Mouse (Mus musculus) ES-Bruce4 (cell line): Measurements from ENCODE around the gene Casp4.

Experiments
- CTCF ChIP-seq: IDR thresholded peaks from one replicate; pipeline ENCODE4 v1.8.1; 2011; ENCODE audit warnings: low read depth, low read length
- EP300 ChIP-seq: IDR thresholded peaks from 2 replicates; pipeline ENCODE4 v1.6.1; 2011; ENCODE audit warnings: low read depth, low read length; ENCODE audit not compliant: insufficient read depth
- POLR2A ChIP-seq: IDR thresholded peaks from one replicate; pipeline ENCODE4 v1.8.1; 2011; ENCODE audit warnings: low read length; ENCODE audit not compliant: insufficient read depth

DNA sequence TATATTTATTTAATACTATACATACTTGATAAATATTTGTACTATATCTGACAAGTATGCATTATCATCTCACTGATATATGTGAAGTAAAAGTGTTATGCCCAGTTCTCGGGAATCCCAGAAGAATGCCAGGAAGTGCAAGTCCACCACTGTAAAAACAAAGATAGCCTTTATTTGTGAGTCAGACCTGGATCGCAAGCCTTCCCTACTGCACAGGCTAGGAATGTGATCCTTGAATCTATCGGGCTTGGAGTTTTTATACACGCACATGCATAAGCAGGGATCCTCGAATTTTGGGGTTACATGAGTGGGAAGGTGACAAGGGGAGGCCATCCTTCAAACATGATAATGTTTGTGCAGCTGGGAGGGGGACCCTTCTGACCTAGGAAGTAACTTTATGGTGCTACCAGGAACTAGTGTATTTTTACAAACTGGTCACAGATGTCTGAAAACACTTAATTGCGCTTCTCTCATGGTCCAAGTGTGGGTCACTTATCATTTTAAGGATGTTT is 37.2 kb upstream of the Casp4 start:
- no peak for TF ChIP-seq POLR2A
- TF ChIP-seq EP300 = no peak
- no peak for TF ChIP-seq CTCF
